ENCODE assay signal across 14 mouse cellular contexts in the genomic region with DNA sequence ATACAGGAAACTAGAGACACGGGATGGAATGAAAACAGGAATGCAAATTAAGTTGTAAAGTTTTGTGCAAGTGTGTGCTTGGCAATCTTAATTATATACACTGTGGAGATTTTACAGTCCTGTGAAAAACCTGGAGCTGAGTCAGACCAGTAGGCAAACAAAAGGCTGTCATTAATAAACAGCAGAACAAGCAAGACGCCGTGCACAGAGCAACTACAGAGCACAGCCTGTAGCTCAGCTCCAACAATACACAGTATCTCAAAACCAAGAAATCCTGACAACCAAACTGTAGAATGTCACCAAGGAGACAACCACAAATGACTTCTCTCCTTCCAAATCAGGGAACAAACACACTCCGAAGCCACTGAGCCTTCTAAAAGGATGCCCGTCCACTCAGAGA. TPM values are rescaled to one million over a fixed set of nuclear protein-coding genes. Genes with fewer than 3 reads are reported as not detected.
DNase-seq lines count a peak whose midpoint lies in the region; ATAC-seq and TF ChIP-seq lines count a peak whose summit lies in the region.
"Had no signal": no experiment of that assay in that cellular context is flagged by ENCODE, and none has a peak within 500 bp of the region (broad histone marks: within the 10 kb centered on the region; RNA-seq: fewer than 3 reads in every experiment).

No protein-coding gene starts in this region.

- no peaks in the 10 kb centered on the region for H3K4me1 ChIP-seq in hindbrain, embryonic 11.5 days (replicated peaks; ENCODE audit: control insufficient read depth, insufficient read depth, low read length)
- H3K4me1 ChIP-seq in hindbrain, embryonic 10.5 days (replicated peaks) = peaks cover 4% of the 10 kb centered on the region; the same call in 1 of the 2 replicates
- H3K4me1 ChIP-seq in hindbrain, embryonic 14.5 days (replicated peaks; ENCODE audit: control insufficient read depth, insufficient read depth, low read length) = no peaks in the 10 kb centered on the region
- H3K4me1 ChIP-seq in midbrain, postnatal 0 days (ENCODE audit: insufficient read depth, low read length) = no peaks in the 10 kb centered on the region
- H3K4me1 ChIP-seq: liver, embryonic 12.5 days had no signal

- H3K9me3 ChIP-seq in hindbrain, embryonic 11.5 days (ENCODE audit: control insufficient read depth, low read length) = no peaks in the 10 kb centered on the region
- H3K9me3 ChIP-seq in hindbrain, embryonic 10.5 days = no peaks in the 10 kb centered on the region
- no peaks in the 10 kb centered on the region for H3K9me3 ChIP-seq in hindbrain, embryonic 14.5 days (ENCODE audit: control insufficient read depth, low read length)
- H3K9me3 ChIP-seq in midbrain, postnatal 0 days (ENCODE audit: low read length) = no peaks in the 10 kb centered on the region
- H3K9me3 ChIP-seq: liver, embryonic 12.5 days had no signal

- H3K27me3 ChIP-seq in hindbrain, embryonic 11.5 days (ENCODE audit: control insufficient read depth, insufficient read depth, low read length) = no peaks in the 10 kb centered on the region
- H3K27me3 ChIP-seq in hindbrain, embryonic 10.5 days (ENCODE audit: insufficient read depth, poor library complexity, severe bottlenecking) = no peaks in the 10 kb centered on the region
- no peaks in the 10 kb centered on the region for H3K27me3 ChIP-seq in hindbrain, embryonic 14.5 days (ENCODE audit: control insufficient read depth, insufficient read depth, low read length)
- no peaks in the 10 kb centered on the region for H3K27me3 ChIP-seq in midbrain, postnatal 0 days (ENCODE audit: insufficient read depth, low read length)
- H3K27me3 ChIP-seq: liver, embryonic 12.5 days; Patski had no signal

- no peak overlapping the region for H3K27ac ChIP-seq in hindbrain, embryonic 11.5 days (ENCODE audit: low read depth, low read length)
- no peak overlapping the region for H3K27ac ChIP-seq in hindbrain, embryonic 10.5 days
- H3K27ac ChIP-seq in hindbrain, embryonic 14.5 days = peak overlapping the region; percentile 1; the same call in 1 of the 2 replicates
- no peak overlapping the region for H3K27ac ChIP-seq in midbrain, postnatal 0 days (ENCODE audit: low read depth, low read length)
- H3K27ac ChIP-seq: liver, embryonic 12.5 days had no signal

- WGBS in hindbrain, embryonic 11.5 days = 62% methylated on average over 5 of the region's 5 CpGs
- 78% methylated on average over 5 of the region's 5 CpGs for WGBS in hindbrain, embryonic 10.5 days
- 33% methylated on average over 5 of the region's 5 CpGs for WGBS in hindbrain, embryonic 14.5 days
- WGBS in midbrain, postnatal 0 days = 32% methylated on average over 5 of the region's 5 CpGs

- ATAC-seq in hindbrain, embryonic 11.5 days (ENCODE audit: low FRiP score) = peak; percentile 54; the same call in 1 of the 2 replicates
- ATAC-seq in hindbrain, embryonic 14.5 days (ENCODE audit: low FRiP score) = peak; percentile 87; the same call in 1 of the 2 replicates
- ATAC-seq in midbrain, postnatal 0 days (ENCODE audit: low FRiP score) = no peak
- ATAC-seq: liver, embryonic 12.5 days; Patski had no signal

- H3K4me2 ChIP-seq in hindbrain, embryonic 11.5 days (replicated peaks; ENCODE audit: low read depth, low read length) = no peak overlapping the region
- H3K4me2 ChIP-seq in hindbrain, embryonic 14.5 days (replicated peaks) = no peak overlapping the region
- no peak overlapping the region for H3K4me2 ChIP-seq in midbrain, postnatal 0 days (ENCODE audit: low read depth, low read length, poor library complexity, severe bottlenecking)
- H3K4me2 ChIP-seq: liver, embryonic 12.5 days had no signal

- no peak for DNase-seq in hindbrain, embryonic 11.5 days (ENCODE audit: low spot score)
- DNase-seq in hindbrain, embryonic 10.5 days (ENCODE audit: low spot score) = no peak
- peak; percentile 19 for DNase-seq in brain, adult 2 months (ENCODE audit: low read depth, low spot score)
- no peak for DNase-seq in hindbrain, embryonic 14.5 days (ENCODE audit: low spot score)
- peak; percentile 57 for DNase-seq in midbrain, postnatal 0 days (ENCODE audit: low spot score)
- DNase-seq in cerebellum, postnatal 4 days (ENCODE audit: low spot score in 2 of 2) = no peak
- DNase-seq in urinary bladder, postnatal 25 days (ENCODE audit: low spot score) = no peak
- no peak for DNase-seq in adrenal gland, postnatal 10 days
- DNase-seq: cerebellum, adult 9-10 months; heart, adult 18-20 months; kidney, adult 2 months had no signal

- H3K9ac ChIP-seq in hindbrain, embryonic 11.5 days (ENCODE audit: low read depth, low read length) = no peak overlapping the region
- H3K9ac ChIP-seq in hindbrain, embryonic 14.5 days = no peak overlapping the region
- H3K9ac ChIP-seq in midbrain, postnatal 0 days (replicated peaks; ENCODE audit: low read length, poor library complexity, severe bottlenecking) = no peak overlapping the region
- H3K9ac ChIP-seq: liver, embryonic 12.5 days had no signal

- no peaks in the 10 kb centered on the region for H3K36me3 ChIP-seq in hindbrain, embryonic 11.5 days (ENCODE audit: control insufficient read depth, insufficient read depth, low read length)
- H3K36me3 ChIP-seq in hindbrain, embryonic 10.5 days = 0 out of 2 replicates have a peak, but pooled peaks cover 6% of the 10 kb centered on the region
- peaks cover 3% of the 10 kb centered on the region; the same call in 1 of the 2 replicates for H3K36me3 ChIP-seq in hindbrain, embryonic 14.5 days (replicated peaks; ENCODE audit: control insufficient read depth, insufficient read depth)
- H3K36me3 ChIP-seq in midbrain, postnatal 0 days (ENCODE audit: insufficient read depth, low read length) = no peaks in the 10 kb centered on the region

- no peak for TF ChIP-seq CTCF in midbrain, postnatal 0 days (IDR thresholded peaks at IDR 0.05)

- no peak overlapping the region for H3K4me3 ChIP-seq in hindbrain, embryonic 11.5 days (ENCODE audit: low read depth, low read length)
- H3K4me3 ChIP-seq in hindbrain, embryonic 10.5 days = no peak overlapping the region
- no peak overlapping the region for H3K4me3 ChIP-seq in hindbrain, embryonic 14.5 days (replicated peaks; ENCODE audit: low read length)
- H3K4me3 ChIP-seq in midbrain, postnatal 0 days (ENCODE audit: low read depth, low read length) = no peak overlapping the region
- H3K4me3 ChIP-seq: erythroblast, embryonic 14.5 days; liver, embryonic 12.5 days had no signal

RNA-seq across cellular contexts. Expression of gene Abcd3, which starts 24.7 kb away (rescaled TPM):
- 59.2 and 62.6 TPM in 2 replicates for polyA plus RNA-seq in hindbrain, embryonic 11.5 days (2014; fragmentation: Nextera tagmentation; extraction: Ambion mirVana)
- 39.1 and 39.9 TPM in 2 replicates for polyA plus RNA-seq in hindbrain, embryonic 10.5 days (2016; fragmentation: Nextera tagmentation; extraction: Ambion mirVana)
- polyA plus RNA-seq in hindbrain, embryonic 14.5 days (2014; fragmentation: Nextera tagmentation; extraction: Ambion mirVana) = 84.8 and 94.9 TPM in 2 replicates
- 51.1 and 66.4 TPM in 2 replicates for total RNA-seq in midbrain, postnatal 0 days (2014; rRNA removed)
- 76.1 and 77.5 TPM in 2 replicates for polyA plus RNA-seq in midbrain, postnatal 0 days (2015; fragmentation: Nextera tagmentation; extraction: Ambion mirVana)
- total RNA-seq in adrenal gland, postnatal 10 days (2021) = 100 to 1,000 TPM; 170 to 171 TPM

Comparison
In these comparisons a context has a peak if more than half of its experiments do, and no peak if none do; other contexts are left out.
1. DNase-seq: peak in brain, adult 2 months (single experiment) and midbrain, postnatal 0 days (single experiment); none in hindbrain, embryonic 11.5 days (single experiment), hindbrain, embryonic 10.5 days (single experiment), hindbrain, embryonic 14.5 days (single experiment), cerebellum, postnatal 4 days (0 of 2), urinary bladder, postnatal 25 days (single experiment) and adrenal gland, postnatal 10 days (single experiment).